Mouse (Mus musculus) hindbrain, embryonic 15.5 days (tissue): ENCODE data around the gene Parn. TPM values are rescaled to one million over a fixed set of nuclear protein-coding genes. Genes with fewer than 3 reads are reported as not detected.
A peak's percentile ranks its signal among the peaks of the same experiment; 100 is the strongest.

Experiments
- ATAC-seq: fragments of 200-750 bp; cut with Nextera tagmentation; 2 replicates; pipeline ENCODE4 v1.8.0; 2017; ENCODE audit warnings: low read depth, moderate number of reproducible peaks, moderate TSS enrichment; ENCODE audit not compliant: low FRiP score
- H3K27ac ChIP-seq: fragments of 300-500 bp; sonication (generic); replicated peaks from 2 replicates; pipeline ENCODE4 v1.5.1; 2015; ENCODE audit warnings: mild to moderate bottlenecking, inconsistent platforms
- H3K27me3 ChIP-seq: fragments of 300-500 bp; sonication (generic); 2 replicates; pipeline ENCODE4 v1.6.1; 2015; ENCODE audit warnings: control low read depth, inconsistent platforms
- H3K36me3 ChIP-seq: fragments of 300-500 bp; sonication (generic); 2 replicates; pipeline ENCODE4 v1.6.1; 2015; ENCODE audit warnings: control low read depth, inconsistent platforms
- H3K4me1 ChIP-seq: fragments of 300-500 bp; sonication (generic); replicated peaks from 2 replicates; pipeline ENCODE4 v1.6.1; 2015; ENCODE audit warnings: control low read depth, inconsistent platforms
- H3K4me2 ChIP-seq: fragments of 300-500 bp; sonication (generic); 2 replicates; pipeline ENCODE4 v1.6.1; 2015; ENCODE audit warnings: moderate library complexity, mild to moderate bottlenecking, inconsistent platforms
- H3K4me3 ChIP-seq: fragments of 300-500 bp; sonication (generic); 2 replicates; pipeline ENCODE4 v1.5.1; 2015; ENCODE audit warnings: mild to moderate bottlenecking, inconsistent platforms
- H3K9ac ChIP-seq: fragments of 300-500 bp; sonication (generic); 2 replicates; pipeline ENCODE4 v1.6.1; 2015; ENCODE audit warnings: inconsistent platforms
- H3K9me3 ChIP-seq: fragments of 300-500 bp; sonication (generic); 2 replicates; pipeline ENCODE4 v1.6.1; 2016; ENCODE audit warnings: control low read depth, inconsistent platforms
- WGBS: fragments of 180-500 bp; shearing (Covaris S2); methylation state at CpG from one replicate; pipeline ENCODE4 v1.1.7; 2015; 5-methylcytosine and 5-hydroxymethylcytosine counted together
- polyA plus RNA-seq: library from polyadenylated mRNA; unstranded; fragments of >200 nt; fragmentation: Nextera tagmentation; extraction: Ambion mirVana; gene quantifications from 2 replicates; pipeline ENCODE4 v1.2.1, GENCODE M21; 2015

Parn gene
- polyA plus RNA-seq, 1 experiment from 2014 or later = 31.4 TPM

GRCm38 (mm10) chr16:13504476-13504875 lies 163.5 kb downstream of the Parn start:
- Histone ChIP-seq H3K4me2 (no peak overlapping the region), H3K9ac (no peak overlapping the region), H3K27ac (no peak overlapping the region), H3K4me1 (no peaks in the 10 kb centered on the region), H3K4me3 (no peak overlapping the region), H3K36me3 (no peaks in the 10 kb centered on the region), H3K27me3 (no peaks in the 10 kb centered on the region), H3K9me3 (no peaks in the 10 kb centered on the region)
- no peak for ATAC-seq
- WGBS = 86% methylated on average over 3 of the region's 3 CpGs

GRCm38 (mm10) chr16:13498923-13499322 lies 169.0 kb downstream of the Parn start:
- H3K4me2 ChIP-seq = no peak overlapping the region

GRCm38 (mm10) chr16:13493981-13494380 lies 174.0 kb downstream of the Parn start:
- Histone ChIP-seq H3K4me3 (no peak overlapping the region), H3K9me3 (no peaks in the 10 kb centered on the region), H3K9ac (no peak overlapping the region), H3K36me3 (no peaks in the 10 kb centered on the region), H3K4me1 (no peaks in the 10 kb centered on the region; the same call in 1 of the 2 replicates), H3K4me2 (no peak overlapping the region), H3K27me3 (no peaks in the 10 kb centered on the region), H3K27ac (no peak overlapping the region)
- ATAC-seq = peak; percentile 48; the same call in 1 of the 2 replicates
- 81% methylated on average over 3 of the region's 3 CpGs for WGBS

More at GRCm38 (mm10) chr16:13498923-13499322, 169.0 kb downstream of the Parn start:
- no peaks in the 10 kb centered on the region for H3K27me3 ChIP-seq
- no peak overlapping the region for H3K27ac ChIP-seq
- H3K9me3 ChIP-seq = no peaks in the 10 kb centered on the region
- no peak for ATAC-seq
- H3K4me3 ChIP-seq = no peak overlapping the region
- no peaks in the 10 kb centered on the region; the same call in 1 of the 2 replicates for H3K4me1 ChIP-seq
- 88% methylated on average over 3 of the region's 3 CpGs for WGBS
- no peak overlapping the region for H3K9ac ChIP-seq
- no peaks in the 10 kb centered on the region for H3K36me3 ChIP-seq

GRCm38 (mm10) chr16:13492996-13493395 lies 175.0 kb downstream of the Parn start:
- no peaks in the 10 kb centered on the region; the same call in 1 of the 2 replicates for H3K4me1 ChIP-seq
- ATAC-seq = no peak
- 83% methylated on average over 3 of the region's 3 CpGs for WGBS
- no peak overlapping the region for H3K4me2 ChIP-seq
- no peaks in the 10 kb centered on the region for H3K9me3 ChIP-seq
- H3K4me3 ChIP-seq = no peak overlapping the region
- H3K27ac ChIP-seq = no peak overlapping the region
- no peaks in the 10 kb centered on the region for H3K36me3 ChIP-seq
- no peak overlapping the region for H3K9ac ChIP-seq
- no peaks in the 10 kb centered on the region for H3K27me3 ChIP-seq

GRCm38 (mm10) chr16:13491776-13492175 lies 176.2 kb downstream of the Parn start:
- ATAC-seq = no peak

More at GRCm38 (mm10) chr16:13491776-13492175, 176.2 kb downstream of the Parn start:
- H3K4me3 ChIP-seq = no peak overlapping the region
- H3K9me3 ChIP-seq = no peaks in the 10 kb centered on the region
- H3K27me3 ChIP-seq = no peaks in the 10 kb centered on the region
- H3K9ac ChIP-seq = no peak overlapping the region
- no peaks in the 10 kb centered on the region; the same call in 1 of the 2 replicates for H3K4me1 ChIP-seq
- no peak overlapping the region for H3K4me2 ChIP-seq
- no peak overlapping the region for H3K27ac ChIP-seq
- 58% methylated on average over 3 of the region's 3 CpGs for WGBS
- no peaks in the 10 kb centered on the region for H3K36me3 ChIP-seq

Other genes with a start within 250 kb of the Parn start
- 49.4 and 52.5 TPM in 2 replicates for gene Bfar, start 3.7 kb upstream of the Parn start, polyA plus RNA-seq
- 6.7 and 7.0 TPM in 2 replicates for gene 3110001I22Rik, start 3.8 kb upstream of the Parn start, polyA plus RNA-seq
- 0.43 and 0.47 TPM in 2 replicates for gene Pla2g10, start 62.8 kb upstream of the Parn start, polyA plus RNA-seq
- 86.7 and 89.4 TPM in 2 replicates for gene Rrn3, start 112.5 kb upstream of the Parn start, polyA plus RNA-seq
- 197 and 199 TPM in 2 replicates for gene Ntan1, start 150.7 kb upstream of the Parn start, polyA plus RNA-seq
- gene Pdxdc1, start 235.0 kb upstream of the Parn start, polyA plus RNA-seq = 69.0 and 76.7 TPM in 2 replicates
- gene Mpv17l, start 235.0 kb upstream of the Parn start, polyA plus RNA-seq = 33.1 and 34.9 TPM in 2 replicates